Mouse (Mus musculus) heart, adult 2 months (tissue): ENCODE results near the gene Ccdc62. TPM values are rescaled to one million over a fixed set of nuclear protein-coding genes. Genes with fewer than 3 reads are reported as not detected.

ENCODE experiments used
- DNase-seq, 2 experiments: peaks; one replicate each; pipeline ENCODE4 v3.0.0; 2021
- H3K27ac ChIP-seq: fragments of 200-600 bp; 2 replicates; pipeline ENCODE4 v1.8.1; 2022
- H3K27me3 ChIP-seq: fragments of 200-500 bp; 2 replicates; pipeline ENCODE4 v1.6.1; 2012; ENCODE audit warnings: mild to moderate bottlenecking, low read length, inconsistent platforms, mixed read lengths; ENCODE audit not compliant: control insufficient read depth, insufficient read depth
- H3K36me3 ChIP-seq: fragments of 200-500 bp; 2 replicates; pipeline ENCODE4 v1.6.1; 2012; ENCODE audit warnings: low read length, inconsistent platforms; ENCODE audit not compliant: control insufficient read depth, insufficient read depth
- H3K4me1 ChIP-seq: fragments of 200-500 bp; 2 replicates; pipeline ENCODE4 v1.6.1; 2011; ENCODE audit warnings: low read length; ENCODE audit not compliant: control insufficient read depth, insufficient read depth
- H3K4me3 ChIP-seq: fragments of 200-600 bp; 2 replicates; pipeline ENCODE4 v1.8.1; 2022
- H3K79me2 ChIP-seq: fragments of 200-500 bp; replicated peaks from 2 replicates; pipeline ENCODE4 v1.6.1; 2012; ENCODE audit warnings: mild to moderate bottlenecking, inconsistent platforms, low read length, moderate library complexity, mixed read lengths; ENCODE audit not compliant: control insufficient read depth, insufficient read depth
- H3K9ac ChIP-seq: fragments of 200-500 bp; 2 replicates; pipeline ENCODE4 v1.6.1; 2012; ENCODE audit warnings: low read depth, mild to moderate bottlenecking, control low read depth, inconsistent platforms, low read length, mixed read lengths
- CTCF ChIP-seq: fragments of 200-600 bp; IDR thresholded peaks from 2 replicates; pipeline ENCODE4 v1.8.1; 2022; ENCODE audit warnings: antibody characterized with exemption, mild to moderate bottlenecking, moderate library complexity
- EP300 ChIP-seq: fragments of 200-500 bp; IDR thresholded peaks from 2 replicates; pipeline ENCODE4 v1.6.1; 2011; ENCODE audit warnings: low read depth, low read length, control low read depth; ENCODE audit not compliant: insufficient read depth
- POLR2A ChIP-seq: fragments of 200-500 bp; IDR thresholded peaks from 2 replicates; pipeline ENCODE4 v1.6.1; 2011; ENCODE audit warnings: mild to moderate bottlenecking, low read depth, low read length, control low read depth; ENCODE audit not compliant: insufficient read depth
- WGBS: fragments of 180-500 bp; shearing (Covaris S2); methylation state at CpG from one replicate; pipeline ENCODE4 v1.1.7; 2018; 5-methylcytosine and 5-hydroxymethylcytosine counted together
- intact Hi-C: fragments of 180-260 bp; cut with DNase I; formaldehyde crosslinking; loops from one replicate; pipeline ENCODE4 v1.15.1; 2025
- microRNA-seq, 2 experiments: library from miRNA; unstranded; fragments of <30 nt; microRNA quantifications; one replicate each; pipeline ENCODE4 v1.2.0; 2021
- polyA plus RNA-seq: library from polyadenylated mRNA; depleted of rRNA; stranded (reverse); fragments of >200 nt; gene quantifications from 2 replicates; pipeline ENCODE4 v1.2.3, GENCODE M21; 2012; rRNA removed
- total RNA-seq, 2 experiments: library from RNA; stranded (reverse); gene quantifications; 2 replicates each; pipeline ENCODE4 v1.2.3; 2021

The Ccdc62 gene
- total and polyA plus RNA-seq, 3 experiments = 1.9 to 2.5 (median 2.0) TPM

DNA sequence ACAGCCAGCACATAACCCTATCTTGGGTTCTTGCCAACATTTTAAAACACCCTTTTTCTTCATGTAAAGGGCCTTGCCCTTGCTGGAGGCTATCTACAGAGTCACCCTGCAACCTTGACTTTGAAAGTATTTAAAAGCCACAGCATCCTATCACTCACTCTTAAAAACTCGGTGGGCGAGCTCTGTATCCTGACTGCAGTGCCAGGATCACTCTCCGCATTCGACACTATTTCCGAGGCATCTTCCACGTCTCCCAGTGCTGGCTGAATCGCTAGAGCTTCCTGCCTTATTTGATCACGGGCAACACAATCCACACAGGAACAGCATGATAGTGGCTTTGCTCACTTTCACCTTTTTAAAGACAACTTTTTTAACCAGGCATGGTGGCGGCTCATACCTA, 87.5 kb downstream of the Ccdc62 start:
- Histone ChIP-seq H3K4me1 (peaks cover 50% of the 10 kb centered on the region), H3K4me3 (no peak overlapping the region), H3K27ac (no peak overlapping the region), H3K9ac (no peak overlapping the region), H3K27me3 (no peaks in the 10 kb centered on the region), H3K36me3 (0 out of 2 replicates have a peak, but pooled peaks cover 4% of the 10 kb centered on the region), H3K79me2 (peaks cover 11% of the 10 kb centered on the region)
- intact Hi-C loops = no loop called here
- no peak for DNase-seq
- TF ChIP-seq CTCF (no peak), EP300 (no peak), POLR2A (no peak)
- WGBS = 32% methylated on average over 9 of the region's 9 CpGs

- H3K79me2 ChIP-seq = peaks cover 7% of the 10 kb centered on the region
These were observed 88.2 kb downstream of the Ccdc62 start for GRCm38 (mm10) chr5:124018651-124019050.

More at GRCm38 (mm10) chr5:124018651-124019050, 88.2 kb downstream of the Ccdc62 start:
- Histone ChIP-seq H3K4me1 (peaks cover 46% of the 10 kb centered on the region), H3K27ac (peak overlapping the region; percentile 60), H3K9ac (no peak overlapping the region), H3K36me3 (0 out of 2 replicates have a peak, but pooled peaks cover 4% of the 10 kb centered on the region), H3K4me3 (no peak overlapping the region), H3K27me3 (no peaks in the 10 kb centered on the region)
- no peak for DNase-seq
- intact Hi-C loops = no loop called here
- 77% methylated on average over 9 of the region's 9 CpGs for WGBS
- no peak for TF ChIP-seq POLR2A
- TF ChIP-seq CTCF = no peak
- TF ChIP-seq EP300 = no peak

Small RNAs within 50 kb of the gene (microRNA-seq; reads per million reads assigned to microRNA genes)
- gene Mir7032 = 0.39 to 0.56 reads per million in 2 experiments

Other genes starting within 250 kb of the Ccdc62 start
- gene Clip1, start 246.1 kb upstream of the Ccdc62 start, total RNA-seq = 100 to 1,000 TPM; 156 to 195 TPM
- gene Clip1, start 246.1 kb upstream of the Ccdc62 start, polyA plus RNA-seq = 77.2 and 107 TPM in 2 replicates
- 10 to 100 TPM; 23.2 to 24.9 TPM for gene Zcchc8, start 209.6 kb upstream of the Ccdc62 start, total RNA-seq
- 12.6 and 16.1 TPM in 2 replicates for gene Zcchc8, start 209.6 kb upstream of the Ccdc62 start, polyA plus RNA-seq
- 10 to 100 TPM; 38.3 to 39.0 TPM for gene Rsrc2, start 181.3 kb upstream of the Ccdc62 start, total RNA-seq
- gene Rsrc2, start 181.3 kb upstream of the Ccdc62 start, polyA plus RNA-seq = 11.8 and 17.3 TPM in 2 replicates
- gene Kntc1, start 181.0 kb upstream of the Ccdc62 start, total RNA-seq = under 1 TPM; 0.05 to 0.14 TPM
- 0.12 and 0.16 TPM in 2 replicates for gene Kntc1, start 181.0 kb upstream of the Ccdc62 start, polyA plus RNA-seq
- under 1 TPM in 1 of 2 experiments, not detected in 1; 0.29 TPM for gene Hcar2, start 65.2 kb upstream of the Ccdc62 start, total RNA-seq
- gene Hcar2, start 65.2 kb upstream of the Ccdc62 start, polyA plus RNA-seq = 0.38 and 1.8 TPM in 2 replicates
- under 1 TPM; 0.55 to 0.57 TPM for gene Hcar1, start 50.7 kb upstream of the Ccdc62 start, total RNA-seq
- gene Hcar1, start 50.7 kb upstream of the Ccdc62 start, polyA plus RNA-seq = 2.0 and 3.0 TPM in 2 replicates
- gene Denr, start 23.5 kb upstream of the Ccdc62 start, total RNA-seq = 10 to 100 TPM; 49.6 to 58.8 TPM
- 20.6 and 35.1 TPM in 2 replicates for gene Denr, start 23.5 kb upstream of the Ccdc62 start, polyA plus RNA-seq
- under 1 TPM in 1 of 2 experiments, not detected in 1; 0.47 TPM for gene Gm43518, start 3.3 kb upstream of the Ccdc62 start, total RNA-seq
- gene Gm43518, start 3.3 kb upstream of the Ccdc62 start, polyA plus RNA-seq = 1.1 TPM in 1 of 2 replicates, not detected in the other
- 10 to 100 TPM; 16.3 to 16.7 TPM for gene Hip1r, start 42.9 kb downstream of the Ccdc62 start, total RNA-seq
- 7.0 and 7.9 TPM in 2 replicates for gene Hip1r, start 42.9 kb downstream of the Ccdc62 start, polyA plus RNA-seq
- gene Vps37b, start 101.6 kb downstream of the Ccdc62 start, total RNA-seq = 10 to 100 TPM; 16.0 to 16.7 TPM
- 22.7 and 29.4 TPM in 2 replicates for gene Vps37b, start 101.6 kb downstream of the Ccdc62 start, polyA plus RNA-seq
- 1 to 10 TPM; 8.9 to 9.9 TPM for gene Abcb9, start 165.1 kb downstream of the Ccdc62 start, total RNA-seq
- gene Abcb9, start 165.1 kb downstream of the Ccdc62 start, polyA plus RNA-seq = 7.8 and 10.1 TPM in 2 replicates
- 10 to 100 TPM; 14.6 to 16.4 TPM for gene Ogfod2, start 181.6 kb downstream of the Ccdc62 start, total RNA-seq
- gene Ogfod2, start 181.6 kb downstream of the Ccdc62 start, polyA plus RNA-seq = 25.5 and 30.0 TPM in 2 replicates
- 10 to 100 TPM; 34.2 to 41.5 TPM for gene Arl6ip4, start 185.4 kb downstream of the Ccdc62 start, total RNA-seq
- gene Arl6ip4, start 185.4 kb downstream of the Ccdc62 start, polyA plus RNA-seq = 16.9 and 17.5 TPM in 2 replicates